Mouse (Mus musculus) small intestine, adult 10 weeks (tissue): ENCODE data around the gene Hmcn1. TPM values are rescaled to one million over a fixed set of nuclear protein-coding genes. Genes with fewer than 3 reads are reported as not detected.

ENCODE experiments used
- polyA plus RNA-seq: library from polyadenylated mRNA; stranded (reverse); fragments of 350-450 nt; fragmentation: Illumina TruSeq; extraction: RNeasy Lipid Tissue Mini Kit (QIAGEN cat#74804); gene quantifications from one replicate; pipeline ENCODE4 v1.2.3, GENCODE M21; 2014; ENCODE audit warnings: low replicate concordance

Hmcn1 gene
- 2.0 TPM for polyA plus RNA-seq

GRCm38 (mm10) chr1:150993162-150994064 lies at the start of gene Hmcn1:
Gene Hmcn1 (minus strand): TSS chr1:150993435.

Other genes starting within 250 kb of the Hmcn1 start
- not detected for gene Gm47985, start 189.1 kb upstream of the Hmcn1 start, polyA plus RNA-seq
- not detected for gene Gm8947, start 198.9 kb upstream of the Hmcn1 start, polyA plus RNA-seq
- not detected for gene Gm47995, start 205.0 kb upstream of the Hmcn1 start, polyA plus RNA-seq
- gene 3110040M04Rik, start 210.7 kb upstream of the Hmcn1 start, polyA plus RNA-seq = not detected
- gene Gm47996, start 216.7 kb upstream of the Hmcn1 start, polyA plus RNA-seq = not detected